Mouse (Mus musculus): ENCODE results near the gene Adam22.

DNA sequence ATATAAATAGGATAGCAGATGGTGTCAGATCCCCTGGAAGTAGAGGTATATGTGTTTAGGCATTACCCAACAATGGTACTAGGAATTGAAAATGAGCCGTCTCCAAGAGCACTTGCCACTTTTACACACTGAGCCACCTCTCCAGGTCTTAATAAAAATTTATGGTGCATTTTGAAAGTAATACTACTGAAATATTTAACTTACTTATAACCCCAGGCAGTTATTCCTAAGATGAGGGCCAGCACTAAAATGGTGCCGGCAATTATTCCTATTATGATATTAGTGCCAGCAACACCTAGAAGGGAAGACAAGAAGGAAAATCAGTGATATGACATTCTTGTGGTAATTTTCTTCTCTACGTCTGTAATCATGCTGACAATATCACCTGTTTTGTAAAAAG, 256.3 kb downstream of the Adam22 start:
- TF ChIP-seq CTCF (IDR thresholded peaks at IDR 0.05; ENCODE audit: low read depth, low read length): no peak
- TF ChIP-seq POLR2A (IDR thresholded peaks at IDR 0.05; ENCODE audit: borderline replicate concordance, low read depth, low read length): no peak

All from bone marrow macrophage, adult 2 months (primary cell).